Mouse (Mus musculus) neural tube, embryonic 11.5 days (tissue): ENCODE results near the gene Shld2. TPM values are rescaled to one million over a fixed set of nuclear protein-coding genes. Genes with fewer than 3 reads are reported as not detected.
A peak's percentile ranks its signal among the peaks of the same experiment; 100 is the strongest.

Experiments
- ATAC-seq: fragments of 200-750 bp; cut with Nextera tagmentation; 2 replicates; pipeline ENCODE4 v1.8.0; 2017; ENCODE audit warnings: moderate number of reproducible peaks, mild to moderate bottlenecking, moderate TSS enrichment, moderate library complexity; ENCODE audit not compliant: insufficient read depth, low FRiP score, low TSS enrichment
- DNase-seq: peaks from one replicate; pipeline ENCODE4 v3.0.0-alpha.2; 2015; ENCODE audit warnings: low spot score
- H3K27ac ChIP-seq: fragments of 300-500 bp; sonication (generic); 2 replicates; pipeline ENCODE4 v1.5.1; 2014; ENCODE audit warnings: low read depth, mild to moderate bottlenecking, low read length
- H3K27me3 ChIP-seq: fragments of 300-500 bp; sonication (generic); 2 replicates; pipeline ENCODE4 v1.6.1; 2014; ENCODE audit warnings: mild to moderate bottlenecking, low read length, mixed read lengths; ENCODE audit not compliant: control insufficient read depth, insufficient read depth
- H3K36me3 ChIP-seq: fragments of 300-500 bp; sonication (generic); 2 replicates; pipeline ENCODE4 v1.6.1; 2014; ENCODE audit warnings: mild to moderate bottlenecking, low read length, moderate library complexity, mixed read lengths; ENCODE audit not compliant: control insufficient read depth, insufficient read depth
- H3K4me1 ChIP-seq: fragments of 300-500 bp; sonication (generic); 2 replicates; pipeline ENCODE4 v1.6.1; 2014; ENCODE audit warnings: low read length, mixed read lengths; ENCODE audit not compliant: control insufficient read depth, insufficient read depth
- H3K4me2 ChIP-seq: fragments of 300-500 bp; sonication (generic); 2 replicates; pipeline ENCODE4 v1.6.1; 2014; ENCODE audit warnings: low read depth, mild to moderate bottlenecking, moderate library complexity
- H3K4me3 ChIP-seq: fragments of 300-500 bp; sonication (generic); 2 replicates; pipeline ENCODE4 v1.5.1; 2014; ENCODE audit warnings: low read depth, low read length
- H3K9ac ChIP-seq: fragments of 300-500 bp; sonication (generic); 2 replicates; pipeline ENCODE4 v1.6.1; 2014; ENCODE audit warnings: mild to moderate bottlenecking, low read length
- H3K9me3 ChIP-seq: fragments of 300-500 bp; sonication (generic); 2 replicates; pipeline ENCODE4 v1.6.1; 2016; ENCODE audit warnings: low read length; ENCODE audit not compliant: control insufficient read depth
- WGBS: fragments of 180-500 bp; shearing (Covaris S2); extraction: QIAGEN DNeasy Blood & Tissue Kit; methylation state at CpG from one replicate; pipeline ENCODE4 v1.1.7; 2014; 5-methylcytosine and 5-hydroxymethylcytosine counted together
- polyA plus RNA-seq: library from polyadenylated mRNA; unstranded; fragments of >200 nt; fragmentation: Nextera tagmentation; extraction: Ambion mirVana; gene quantifications from 2 replicates; pipeline ENCODE4 v1.2.1, GENCODE M21; 2014

The Shld2 gene
- polyA plus RNA-seq, 1 experiment from 2014 or later, result 7.7 TPM

GRCm38 (mm10) chr14:34253261-34253660 is 57.0 kb downstream of the Shld2 start:
- Histone ChIP-seq H3K27me3 (no peaks in the 10 kb centered on the region), H3K4me2 (no peak overlapping the region), H3K27ac (no peak overlapping the region), H3K9ac (no peak overlapping the region), H3K4me3 (no peak overlapping the region), H3K9me3 (no peaks in the 10 kb centered on the region), H3K36me3 (no peaks in the 10 kb centered on the region), H3K4me1 (no peaks in the 10 kb centered on the region)
- 93% methylated on average over 4 of the region's 4 CpGs for WGBS
- ATAC-seq (no peak), DNase-seq (no peak)

GRCm38 (mm10) chr14:34252470-34253145 is 57.7 kb downstream of the Shld2 start:
- DNase-seq (no peak), ATAC-seq (no peak)
- Histone ChIP-seq H3K9me3 (no peaks in the 10 kb centered on the region), H3K27me3 (no peaks in the 10 kb centered on the region), H3K9ac (no peak overlapping the region), H3K4me2 (no peak overlapping the region), H3K4me1 (no peaks in the 10 kb centered on the region), H3K27ac (no peak overlapping the region), H3K4me3 (no peak overlapping the region), H3K36me3 (no peaks in the 10 kb centered on the region)
- WGBS, result 56% methylated on average over 6 of the region's 6 CpGs

- no peak overlapping the region for H3K27ac ChIP-seq
- H3K4me3 ChIP-seq, result no peak overlapping the region
- no peaks in the 10 kb centered on the region for H3K9me3 ChIP-seq
- 85% methylated on average over 6 of the region's 6 CpGs for WGBS
- no peak overlapping the region for H3K4me2 ChIP-seq
- H3K4me1 ChIP-seq, result no peaks in the 10 kb centered on the region
- no peaks in the 10 kb centered on the region for H3K36me3 ChIP-seq
- no peak for DNase-seq
- H3K9ac ChIP-seq, result no peak overlapping the region
- no peak for ATAC-seq
- no peaks in the 10 kb centered on the region for H3K27me3 ChIP-seq
Measured at GRCm38 (mm10) chr14:34240676-34241075, 69.6 kb downstream of the Shld2 start.

- H3K4me3 ChIP-seq, result no peak overlapping the region
- no peaks in the 10 kb centered on the region for H3K36me3 ChIP-seq
- no peak for DNase-seq
- no peaks in the 10 kb centered on the region for H3K9me3 ChIP-seq
- H3K9ac ChIP-seq, result no peak overlapping the region
- no peaks in the 10 kb centered on the region for H3K27me3 ChIP-seq
- H3K4me1 ChIP-seq, result no peaks in the 10 kb centered on the region
- no peak overlapping the region for H3K27ac ChIP-seq
- H3K4me2 ChIP-seq, result no peak overlapping the region
- no peak for ATAC-seq
- WGBS, result 89% methylated on average over 10 of the region's 10 CpGs
Measured at GRCm38 (mm10) chr14:34240263-34240662, 70.0 kb downstream of the Shld2 start.

GRCm38 (mm10) chr14:34234630-34235380 is 75.5 kb downstream of the Shld2 start:
- peak; percentile 81 for DNase-seq
- Histone ChIP-seq H3K4me2 (peak overlapping the region; percentile 56), H3K9ac (no peak overlapping the region), H3K9me3 (no peaks in the 10 kb centered on the region), H3K27ac (no peak overlapping the region), H3K27me3 (no peaks in the 10 kb centered on the region), H3K36me3 (no peaks in the 10 kb centered on the region), H3K4me3 (peak overlapping the region; percentile 25), H3K4me1 (no peaks in the 10 kb centered on the region)
- peak; percentile 99 for ATAC-seq
- WGBS, result 2% methylated on average over 16 of the region's 16 CpGs

- H3K27ac ChIP-seq, result no peak overlapping the region
- no peaks in the 10 kb centered on the region for H3K27me3 ChIP-seq
- 65% methylated on average over 4 of the region's 4 CpGs for WGBS
- H3K4me3 ChIP-seq, result no peak overlapping the region
- no peak overlapping the region for H3K9ac ChIP-seq
- H3K4me1 ChIP-seq, result no peaks in the 10 kb centered on the region
- DNase-seq, result no peak
- no peaks in the 10 kb centered on the region for H3K9me3 ChIP-seq
- no peak for ATAC-seq
- H3K4me2 ChIP-seq, result no peak overlapping the region
- no peaks in the 10 kb centered on the region for H3K36me3 ChIP-seq
Measured at GRCm38 (mm10) chr14:34233846-34234245, 76.4 kb downstream of the Shld2 start.

- no peak overlapping the region for H3K27ac ChIP-seq
- H3K4me3 ChIP-seq, result no peak overlapping the region
- no peaks in the 10 kb centered on the region for H3K9me3 ChIP-seq
- DNase-seq (no peak), ATAC-seq (no peak)
- WGBS, result 87% methylated on average over 9 of the region's 9 CpGs
- no peak overlapping the region for H3K9ac ChIP-seq
- no peaks in the 10 kb centered on the region for H3K27me3 ChIP-seq
- H3K36me3 ChIP-seq, result no peaks in the 10 kb centered on the region
- no peaks in the 10 kb centered on the region for H3K4me1 ChIP-seq
- no peak overlapping the region for H3K4me2 ChIP-seq
Measured at GRCm38 (mm10) chr14:34232866-34233680, 77.2 kb downstream of the Shld2 start.

GRCm38 (mm10) chr14:34232340-34232739 is 78.0 kb downstream of the Shld2 start:
- 66% methylated on average over 7 of the region's 7 CpGs for WGBS

More at GRCm38 (mm10) chr14:34232340-34232739, 78.0 kb downstream of the Shld2 start:
- DNase-seq, result no peak
- Histone ChIP-seq H3K27me3 (no peaks in the 10 kb centered on the region), H3K27ac (no peak overlapping the region), H3K9me3 (no peaks in the 10 kb centered on the region), H3K4me1 (no peaks in the 10 kb centered on the region), H3K4me3 (no peak overlapping the region), H3K9ac (no peak overlapping the region), H3K36me3 (no peaks in the 10 kb centered on the region), H3K4me2 (no peak overlapping the region)
- ATAC-seq, result no peak
